Comparison of ENCODE assay signal across 9 mouse cellular contexts in genomic region chr14:105922427-105922826, GRCm38 (mm10). TPM values are rescaled to one million over a fixed set of nuclear protein-coding genes. Genes with fewer than 3 reads are reported as not detected.
DNase-seq lines count a peak whose midpoint lies in the region; ATAC-seq and TF ChIP-seq lines count a peak whose summit lies in the region.
"Had no signal": no experiment of that assay in that cellular context is flagged by ENCODE, and none has a peak within 500 bp of the region (broad histone marks: within the 10 kb centered on the region; RNA-seq: fewer than 3 reads in every experiment).

No protein-coding gene starts in this region.

- ATAC-seq in kidney, postnatal 0 days (replicated peaks; ENCODE audit: low FRiP score, low read depth): peak; percentile 31; the same call in 1 of the 2 replicates
- peak; percentile 34 for ATAC-seq in common myeloid progenitor, adult 5-6 weeks (replicated peaks; ENCODE audit: low read depth, poor library complexity, severe bottlenecking)
- ATAC-seq in megakaryocyte-erythroid progenitor cell, adult 5-6 weeks (replicated peaks; ENCODE audit: low FRiP score, low TSS enrichment, poor library complexity, severe bottlenecking): 0 out of 2 replicates have a peak, but pooled peaks have one; percentile 18
- ATAC-seq: forebrain, embryonic 13.5 days had no signal

- intact Hi-C loops in left cerebral cortex, postnatal 25 days (cut with DNase I): loop anchor here (5.0 to 10.0 kb wide), 2 partner anchors 448 to 610 kb away; no protein-coding TSS in a partner anchor

- DNase-seq in kidney, postnatal 0 days (ENCODE audit: low spot score): no peak
- no peak for DNase-seq in kidney, adult 2 months
- no peak for DNase-seq in layer of hippocampus, postnatal 10 days (ENCODE audit: low spot score in 2 of 2)
- no peak for DNase-seq in left cerebral cortex, postnatal 25 days (ENCODE audit: low spot score in 2 of 2)
- DNase-seq: gastrocnemius, postnatal 36 days had no signal

- no peaks in the 10 kb centered on the region for H3K36me3 ChIP-seq in kidney, postnatal 0 days (ENCODE audit: insufficient read depth, low read length)
- no peaks in the 10 kb centered on the region for H3K36me3 ChIP-seq in kidney, adult 2 months (ENCODE audit: control insufficient read depth, insufficient read depth, low read length)
- no peaks in the 10 kb centered on the region for H3K36me3 ChIP-seq in ES-Bruce4 (ENCODE audit: control insufficient read depth, insufficient read depth, low read length, poor library complexity, severe bottlenecking)

- H3K9me3 ChIP-seq in kidney, postnatal 0 days (replicated peaks; ENCODE audit: low read length): no peaks in the 10 kb centered on the region
- H3K9me3 ChIP-seq in ES-Bruce4 (replicated peaks; ENCODE audit: control insufficient read depth, insufficient read depth, low read length, poor library complexity, severe bottlenecking): peaks cover 15% of the 10 kb centered on the region
- H3K9me3 ChIP-seq: forebrain, embryonic 13.5 days had no signal

- H3K9ac ChIP-seq in kidney, postnatal 0 days (ENCODE audit: low read depth, low read length): no peak overlapping the region
- peak overlapping the region; percentile 45; the same call in 1 of the 2 replicates for H3K9ac ChIP-seq in ES-Bruce4 (ENCODE audit: low read depth, poor library complexity, severe bottlenecking)
- H3K9ac ChIP-seq: forebrain, embryonic 13.5 days had no signal

- TF ChIP-seq POLR2A in kidney, adult 2 months (IDR thresholded peaks at IDR 0.05; ENCODE audit: low read depth, low read length): no peak
- no peak for TF ChIP-seq POLR2A in ES-Bruce4 (IDR thresholded peaks at IDR 0.05; ENCODE audit: insufficient read depth, low read length)

- no peak overlapping the region for H3K4me3 ChIP-seq in kidney, postnatal 0 days (replicated peaks; ENCODE audit: low read depth, low read length)
- H3K4me3 ChIP-seq in kidney, adult 2 months (ENCODE audit: insufficient read depth, low read depth, low read length): no peak overlapping the region
- H3K4me3 ChIP-seq in ES-Bruce4 (ENCODE audit: low read depth, low read length): no peak overlapping the region
- H3K4me3 ChIP-seq: forebrain, embryonic 13.5 days had no signal

- no peak for TF ChIP-seq EP300 in ES-Bruce4 (IDR thresholded peaks at IDR 0.05; ENCODE audit: insufficient read depth, low read depth, low read length)

- H3K27me3 ChIP-seq in kidney, postnatal 0 days (ENCODE audit: insufficient read depth, low read length): no peaks in the 10 kb centered on the region
- H3K27me3 ChIP-seq in kidney, adult 2 months (replicated peaks; ENCODE audit: control insufficient read depth, insufficient read depth, low read length): no peaks in the 10 kb centered on the region
- H3K27me3 ChIP-seq in ES-Bruce4 (ENCODE audit: control insufficient read depth, insufficient read depth, low read length, poor library complexity, severe bottlenecking): no peaks in the 10 kb centered on the region

- H3K4me1 ChIP-seq in kidney, postnatal 0 days (replicated peaks; ENCODE audit: insufficient read depth, low read length): peaks cover 24% of the 10 kb centered on the region
- H3K4me1 ChIP-seq in kidney, adult 2 months (ENCODE audit: control insufficient read depth, insufficient read depth, low read length): no peaks in the 10 kb centered on the region
- peaks cover 4% of the 10 kb centered on the region for H3K4me1 ChIP-seq in ES-Bruce4 (ENCODE audit: control insufficient read depth, insufficient read depth, low read length)

- H3K27ac ChIP-seq in kidney, postnatal 0 days: peak overlapping the region; percentile 62; the same call in 1 of the 2 replicates
- H3K27ac ChIP-seq in kidney, adult 2 months (ENCODE audit: insufficient read depth, low read depth, low read length): no peak overlapping the region
- H3K27ac ChIP-seq in ES-Bruce4 (ENCODE audit: insufficient read depth, low read length): peak overlapping the region; percentile 76
- H3K27ac ChIP-seq: forebrain, embryonic 13.5 days had no signal

- 9% methylated on average over 5 of the region's 5 CpGs for WGBS in kidney, postnatal 0 days
- WGBS in kidney, adult 2 months: 26% methylated on average over 5 of the region's 5 CpGs

- H3K4me2 ChIP-seq in kidney, postnatal 0 days (ENCODE audit: low read length): no peak overlapping the region
- H3K4me2 ChIP-seq: forebrain, embryonic 13.5 days had no signal

- TF ChIP-seq CTCF in kidney, postnatal 0 days (IDR thresholded peaks at IDR 0.05; ENCODE audit: low read depth): no peak
- no peak for TF ChIP-seq CTCF in kidney, adult 2 months (conservative IDR thresholded peaks at IDR 0.05; ENCODE audit: insufficient read depth, insufficient read length, low read depth, low read length)
- TF ChIP-seq CTCF in ES-Bruce4 (IDR thresholded peaks at IDR 0.05; ENCODE audit: low read depth, low read length): no peak

RNA-seq across cellular contexts. Expression of gene Spry2, which starts 25.8 kb away (rescaled TPM):
- 85.5 and 91.0 TPM in 2 replicates for polyA plus RNA-seq in kidney, postnatal 0 days (2015; fragmentation: Nextera tagmentation; extraction: Ambion mirVana)
- 14.3 and 14.4 TPM in 2 replicates for polyA plus RNA-seq in kidney, adult 2 months (2012; rRNA removed)
- 69.6 and 71.3 TPM in 2 replicates for polyA plus RNA-seq in ES-Bruce4 (2011; ENCODE audit: insufficient read depth, insufficient read length, low read depth, missing spikeins)
- 2.2 and 2.9 TPM in 2 replicates for total RNA-seq in common myeloid progenitor, adult 5-6 weeks (2017)
- total RNA-seq in megakaryocyte-erythroid progenitor cell, adult 5-6 weeks (2014; fragmentation: Nextera tagmentation): 4.5 and 5.1 TPM in 2 replicates
- 4.7 and 7.1 TPM in 2 replicates for total RNA-seq in megakaryocyte-erythroid progenitor cell, adult 5-6 weeks (2017)
- total RNA-seq in layer of hippocampus, postnatal 10 days (2021): 10 to 100 TPM; 70.6 to 72.6 TPM
- total RNA-seq in left cerebral cortex, postnatal 25 days (2021): 100 to 1,000 TPM; 102 to 104 TPM

Comparison
In these comparisons a context has a peak if more than half of its experiments do, and no peak if none do; other contexts are left out.
1. RNA of gene Spry2, which starts 25.8 kb away (total RNA-seq): 102 to 104 TPM in left cerebral cortex, postnatal 25 days and 70.6 to 72.6 TPM in layer of hippocampus, postnatal 10 days; 4.5 to 7.1 TPM in megakaryocyte-erythroid progenitor cell, adult 5-6 weeks and 2.2 to 2.9 TPM in common myeloid progenitor, adult 5-6 weeks; every median in the first group is over 4 times any median in the second.
2. Peak in every context shown above with its lines, with median percentiles within 50 percentile points of each other: ATAC-seq.